Mouse (Mus musculus) intestine, embryonic 16.5 days (tissue): ENCODE measurements around the gene Megf11. TPM values are rescaled to one million over a fixed set of nuclear protein-coding genes. Genes with fewer than 3 reads are reported as not detected.

Experiments used
- ATAC-seq: fragments of 200-750 bp; cut with Nextera tagmentation; 2 replicates; pipeline ENCODE4 v1.8.0; 2017; ENCODE audit warnings: moderate TSS enrichment, moderate library complexity
- H3K27ac ChIP-seq: fragments of 300-500 bp; sonication (generic); 2 replicates; pipeline ENCODE4 v1.5.1; 2014; ENCODE audit warnings: mild to moderate bottlenecking, low read length
- H3K27me3 ChIP-seq: fragments of 300-500 bp; sonication (generic); replicated peaks from 2 replicates; pipeline ENCODE4 v1.6.1; 2014; ENCODE audit warnings: low read length, control low read depth, mixed read lengths; ENCODE audit not compliant: control insufficient read depth, insufficient read depth
- H3K36me3 ChIP-seq: fragments of 300-500 bp; sonication (generic); 2 replicates; pipeline ENCODE4 v1.6.1; 2014; ENCODE audit warnings: low read length, control low read depth; ENCODE audit not compliant: control insufficient read depth, insufficient read depth
- H3K4me1 ChIP-seq: fragments of 300-500 bp; sonication (generic); 2 replicates; pipeline ENCODE4 v1.6.1; 2014; ENCODE audit warnings: low read length, control low read depth, mixed read lengths; ENCODE audit not compliant: control insufficient read depth, insufficient read depth
- H3K4me2 ChIP-seq: fragments of 300-500 bp; sonication (generic); 2 replicates; pipeline ENCODE4 v1.6.1; 2014; ENCODE audit warnings: low read depth, low read length, control low read depth
- H3K4me3 ChIP-seq: fragments of 300-500 bp; sonication (generic); 2 replicates; pipeline ENCODE4 v1.5.1; 2014; ENCODE audit warnings: mild to moderate bottlenecking, low read length
- H3K9ac ChIP-seq: fragments of 300-500 bp; sonication (generic); 2 replicates; pipeline ENCODE4 v1.6.1; 2014; ENCODE audit warnings: low read depth, low read length
- H3K9me3 ChIP-seq: fragments of 300-500 bp; sonication (generic); 2 replicates; pipeline ENCODE4 v1.6.1; 2016; ENCODE audit warnings: low read length, control low read depth; ENCODE audit not compliant: control insufficient read depth
- WGBS: fragments of 180-500 bp; shearing (Covaris S2); extraction: QIAGEN DNeasy Blood & Tissue Kit; methylation state at CpG from one replicate; pipeline ENCODE4 v1.1.7; 2014; 5-methylcytosine and 5-hydroxymethylcytosine counted together
- polyA plus RNA-seq: library from polyadenylated mRNA; unstranded; fragments of >200 nt; fragmentation: Nextera tagmentation; extraction: Ambion mirVana; gene quantifications from 2 replicates; pipeline ENCODE4 v1.2.1, GENCODE M21; 2015

The Megf11 gene
- polyA plus RNA-seq, 1 experiment from 2014 or later: 0.76 TPM

DNA sequence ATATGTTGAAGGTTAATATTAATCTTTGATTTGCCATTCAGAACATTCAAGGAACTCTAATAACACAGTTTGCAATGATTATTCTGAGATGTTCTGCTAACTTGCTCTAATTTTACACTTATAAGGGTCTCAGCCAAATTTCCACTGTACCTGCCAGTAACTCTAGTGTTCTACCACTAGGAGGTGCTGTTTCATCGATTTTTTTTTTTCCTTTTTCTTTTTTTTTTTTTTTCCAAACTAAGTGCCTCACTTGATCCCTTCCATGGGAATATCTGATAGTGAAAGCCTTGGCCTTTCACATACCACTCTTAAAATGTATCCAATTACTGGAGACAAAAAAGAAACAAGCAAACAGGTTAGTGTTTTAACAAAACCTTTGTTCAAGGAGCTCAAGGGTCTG lies 38.0 kb upstream of the Megf11 start:
- Histone ChIP-seq H3K27me3 (no peaks in the 10 kb centered on the region), H3K27ac (no peak overlapping the region), H3K9me3 (no peaks in the 10 kb centered on the region), H3K4me3 (no peak overlapping the region), H3K36me3 (no peaks in the 10 kb centered on the region), H3K4me1 (no peaks in the 10 kb centered on the region), H3K4me2 (no peak overlapping the region), H3K9ac (no peak overlapping the region)
- WGBS: 0% methylated on average over 1 of the region's 1 CpGs
- ATAC-seq: no peak

DNA sequence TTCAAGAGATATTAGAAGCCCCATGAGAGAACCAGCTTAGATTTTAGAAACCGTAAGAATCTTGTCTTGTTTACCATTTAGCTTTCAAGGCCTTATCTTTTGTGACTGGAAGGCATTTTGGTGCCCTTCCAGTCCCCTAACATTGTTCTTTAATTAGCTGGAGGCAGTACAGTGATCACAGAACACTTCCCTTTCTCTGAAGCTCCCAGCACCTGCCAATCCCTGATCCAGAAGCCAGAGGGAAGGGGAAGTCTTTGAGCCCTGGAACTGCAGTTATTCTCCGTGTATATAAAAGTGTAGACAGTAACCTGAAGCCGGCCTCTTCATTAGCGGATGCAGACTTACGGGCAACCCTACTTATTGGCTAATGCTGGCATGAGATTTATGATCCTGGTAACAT lies 35.9 kb upstream of the Megf11 start:
- H3K36me3 ChIP-seq: no peaks in the 10 kb centered on the region
- no peak overlapping the region for H3K4me3 ChIP-seq
- H3K9ac ChIP-seq: no peak overlapping the region
- no peaks in the 10 kb centered on the region for H3K9me3 ChIP-seq
- H3K4me1 ChIP-seq: no peaks in the 10 kb centered on the region
- 50% methylated on average over 5 of the region's 5 CpGs for WGBS
- no peak overlapping the region for H3K4me2 ChIP-seq
- H3K27me3 ChIP-seq: no peaks in the 10 kb centered on the region
- no peak overlapping the region for H3K27ac ChIP-seq
- no peak for ATAC-seq

GRCm38 (mm10) chr9:64351191-64351590 lies 34.2 kb upstream of the Megf11 start:
- no peak overlapping the region for H3K27ac ChIP-seq
- WGBS: 41% methylated on average over 3 of the region's 3 CpGs
- H3K4me1 ChIP-seq: no peaks in the 10 kb centered on the region
- no peaks in the 10 kb centered on the region for H3K27me3 ChIP-seq
- no peaks in the 10 kb centered on the region for H3K36me3 ChIP-seq
- H3K9ac ChIP-seq: no peak overlapping the region
- ATAC-seq: no peak
- H3K9me3 ChIP-seq: no peaks in the 10 kb centered on the region
- no peak overlapping the region for H3K4me3 ChIP-seq
- H3K4me2 ChIP-seq: no peak overlapping the region

- H3K27me3 ChIP-seq: no peaks in the 10 kb centered on the region
- H3K36me3 ChIP-seq: no peaks in the 10 kb centered on the region
- ATAC-seq: no peak
- no peak overlapping the region for H3K9ac ChIP-seq
- H3K4me3 ChIP-seq: no peak overlapping the region
- H3K9me3 ChIP-seq: no peaks in the 10 kb centered on the region
- 89% methylated on average over 7 of the region's 7 CpGs for WGBS
- H3K4me2 ChIP-seq: no peak overlapping the region
- H3K27ac ChIP-seq: no peak overlapping the region
- no peaks in the 10 kb centered on the region for H3K4me1 ChIP-seq
These were observed 29.8 kb upstream of the Megf11 start for GRCm38 (mm10) chr9:64355627-64356026.

DNA sequence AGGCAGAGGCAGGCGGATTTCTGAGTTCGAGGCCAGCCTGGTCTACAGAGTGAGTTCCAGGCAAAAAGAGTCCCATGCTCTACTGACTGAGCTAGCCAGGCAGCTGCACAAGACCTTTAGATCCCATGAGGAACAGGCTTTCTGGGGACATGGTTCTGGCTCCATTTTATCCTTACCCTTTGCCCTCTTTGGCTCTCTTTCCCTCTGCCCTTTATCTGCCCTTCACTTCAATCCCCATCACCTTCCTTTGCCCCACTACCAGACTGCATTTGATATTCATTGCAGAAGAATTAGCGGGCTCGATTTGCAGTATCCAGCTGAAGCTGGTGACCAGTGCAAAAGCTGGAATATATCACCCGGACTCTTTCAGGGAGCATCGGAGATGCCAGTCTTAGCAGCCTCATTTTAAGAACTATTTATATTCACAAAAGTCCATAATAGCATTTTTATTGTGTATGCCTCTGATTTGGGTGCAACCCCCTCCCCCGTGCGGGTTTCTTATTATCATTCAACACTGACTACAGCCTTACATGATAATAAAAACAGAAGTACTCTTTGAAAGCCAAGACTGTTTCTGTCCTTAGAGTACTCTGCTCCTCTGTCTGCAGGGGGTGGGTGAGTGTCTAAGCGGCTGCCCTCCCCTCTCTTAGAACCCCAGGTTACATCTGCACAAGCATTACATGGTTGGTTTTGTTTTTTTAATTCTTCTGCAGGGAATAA lies 24.0 kb upstream of the Megf11 start:
- Histone ChIP-seq H3K36me3 (no peaks in the 10 kb centered on the region), H3K9me3 (no peaks in the 10 kb centered on the region), H3K4me3 (no peak overlapping the region), H3K4me1 (no peaks in the 10 kb centered on the region), H3K27me3 (no peaks in the 10 kb centered on the region), H3K27ac (no peak overlapping the region), H3K4me2 (no peak overlapping the region), H3K9ac (no peak overlapping the region)
- ATAC-seq: no peak
- 89% methylated on average over 9 of the region's 9 CpGs for WGBS

GRCm38 (mm10) chr9:64369871-64370270 lies 15.6 kb upstream of the Megf11 start:
- Histone ChIP-seq H3K27me3 (no peaks in the 10 kb centered on the region), H3K27ac (no peak overlapping the region), H3K9ac (no peak overlapping the region), H3K4me1 (no peaks in the 10 kb centered on the region), H3K4me2 (no peak overlapping the region), H3K36me3 (no peaks in the 10 kb centered on the region), H3K4me3 (no peak overlapping the region), H3K9me3 (no peaks in the 10 kb centered on the region)
- ATAC-seq: no peak
- 51% methylated on average over 7 of the region's 7 CpGs for WGBS

- no peak overlapping the region for H3K4me2 ChIP-seq
- H3K27ac ChIP-seq: no peak overlapping the region
- no peaks in the 10 kb centered on the region for H3K27me3 ChIP-seq
- H3K4me1 ChIP-seq: no peaks in the 10 kb centered on the region
- no peak overlapping the region for H3K4me3 ChIP-seq
- no peak overlapping the region for H3K9ac ChIP-seq
- no peaks in the 10 kb centered on the region for H3K36me3 ChIP-seq
- WGBS: 46% methylated on average over 11 of the region's 11 CpGs
- H3K9me3 ChIP-seq: no peaks in the 10 kb centered on the region
- ATAC-seq: no peak
These were observed 14.1 kb upstream of the Megf11 start for GRCm38 (mm10) chr9:64371305-64371819.

DNA sequence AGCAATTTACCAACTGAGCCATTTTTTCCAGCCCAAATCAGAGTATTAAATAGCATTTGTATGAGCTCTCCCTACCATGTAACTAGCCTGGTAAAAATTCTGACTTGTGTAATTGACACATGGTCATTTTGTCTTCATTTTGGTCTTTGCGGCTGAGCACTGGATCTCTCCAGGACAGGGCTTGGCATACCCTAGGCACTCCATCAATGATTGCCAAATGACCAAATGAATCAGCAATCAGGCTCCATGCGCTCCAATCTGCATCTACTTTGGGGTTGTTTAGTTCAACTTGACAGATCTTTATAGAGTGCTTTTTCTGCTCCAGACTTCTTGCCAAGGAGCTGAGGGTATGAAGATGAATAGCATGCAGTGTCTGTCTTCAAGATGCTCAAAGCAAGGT lies 9.0 kb upstream of the Megf11 start:
- H3K4me3 ChIP-seq: no peak overlapping the region
- no peaks in the 10 kb centered on the region for H3K4me1 ChIP-seq
- H3K4me2 ChIP-seq: no peak overlapping the region
- no peak overlapping the region for H3K9ac ChIP-seq
- 84% methylated on average over 2 of the region's 2 CpGs for WGBS
- H3K9me3 ChIP-seq: no peaks in the 10 kb centered on the region
- no peak overlapping the region for H3K27ac ChIP-seq
- no peaks in the 10 kb centered on the region for H3K27me3 ChIP-seq
- ATAC-seq: no peak
- H3K36me3 ChIP-seq: no peaks in the 10 kb centered on the region

DNA sequence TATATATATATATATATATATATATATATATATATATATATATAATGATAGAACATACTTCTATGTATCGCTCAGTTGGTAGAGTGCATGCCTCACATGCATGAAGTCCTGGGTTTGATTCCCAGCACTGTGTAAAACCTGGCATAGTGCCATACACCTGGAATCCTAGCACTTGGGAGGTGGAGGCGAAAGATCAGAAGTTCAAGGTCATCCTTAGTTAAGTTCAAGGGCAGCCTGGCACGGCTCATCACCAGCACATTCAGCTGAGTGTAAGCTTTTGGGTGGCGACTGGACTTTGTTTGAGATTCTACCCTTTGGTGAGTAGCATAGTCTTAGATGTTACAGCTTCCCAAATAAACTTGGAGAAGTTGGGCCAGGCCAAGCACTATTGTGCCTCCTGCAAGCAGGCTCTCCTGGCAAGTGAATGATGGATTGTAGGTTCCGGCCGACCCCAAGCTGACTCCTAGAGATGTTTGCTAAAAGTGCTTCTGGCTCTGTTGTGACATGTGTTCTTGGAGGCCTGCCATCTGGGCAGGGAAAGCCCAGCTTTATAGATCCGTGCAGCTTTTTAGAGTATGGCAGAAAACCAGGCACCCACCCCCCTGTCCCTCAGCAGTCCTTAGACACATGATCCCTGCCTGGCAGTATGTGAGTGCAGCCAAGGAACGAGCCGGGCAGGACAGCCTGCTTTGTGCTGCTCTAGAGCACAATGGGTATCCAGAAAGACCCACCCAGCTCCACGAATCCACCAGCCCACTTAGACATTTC lies 2.2 kb upstream of the Megf11 start:
- Histone ChIP-seq H3K27ac (no peak overlapping the region), H3K9ac (no peak overlapping the region), H3K4me3 (no peak overlapping the region), H3K9me3 (no peaks in the 10 kb centered on the region), H3K27me3 (peaks cover 42% of the 10 kb centered on the region), H3K4me2 (no peak overlapping the region), H3K4me1 (peaks cover 11% of the 10 kb centered on the region; the same call in 1 of the 2 replicates), H3K36me3 (no peaks in the 10 kb centered on the region)
- no peak for ATAC-seq
- 47% methylated on average over 10 of the region's 10 CpGs for WGBS
